In genomic region chr16:8828636-8829563, GRCm38 (mm10) we compare ENCODE assay signal across 8 mouse cellular contexts. TPM values are rescaled to one million over a fixed set of nuclear protein-coding genes. Genes with fewer than 3 reads are reported as not detected.
A peak's percentile ranks its signal among the peaks of the same experiment; 100 is the strongest.
DNase-seq lines count a peak whose midpoint lies in the region; ATAC-seq and TF ChIP-seq lines count a peak whose summit lies in the region.

No protein-coding gene starts in this region.

- peak in 1 of 2 experiments; percentile 40 for DNase-seq in layer of hippocampus, adult 2 months (ENCODE audit: low spot score in 2 of 2)
- no peak for DNase-seq in layer of hippocampus, adult 11-12 months (ENCODE audit: low spot score)
- DNase-seq in adrenal gland, postnatal 25 days: peak; percentile 76
- DNase-seq in hindbrain, postnatal 0 days (ENCODE audit: low spot score): peak; percentile 76
- DNase-seq in lung, adult 2 months: no peak
- DNase-seq in urinary bladder, postnatal 25 days (ENCODE audit: low spot score): no peak

- peaks cover 15% of the 10 kb centered on the region for H3K36me3 ChIP-seq in forebrain, embryonic 13.5 days (ENCODE audit: poor library complexity, severe bottlenecking)
- H3K36me3 ChIP-seq in hindbrain, postnatal 0 days (ENCODE audit: insufficient read depth, low read length): 0 out of 2 replicates have a peak, but pooled peaks cover 3% of the 10 kb centered on the region
- peaks cover 8% of the 10 kb centered on the region; the same call in 1 of the 2 replicates for H3K36me3 ChIP-seq in small intestine, adult 2 months (ENCODE audit: control insufficient read depth, insufficient read depth, low read length)

- peaks cover 25% of the 10 kb centered on the region for H3K4me1 ChIP-seq in forebrain, embryonic 13.5 days
- peaks cover 6% of the 10 kb centered on the region for H3K4me1 ChIP-seq in hindbrain, postnatal 0 days (ENCODE audit: insufficient read depth, low read length)
- H3K4me1 ChIP-seq in lung, adult 2 months (ENCODE audit: control insufficient read depth, insufficient read depth, low read length): peaks cover 7% of the 10 kb centered on the region
- no peaks in the 10 kb centered on the region for H3K4me1 ChIP-seq in small intestine, adult 2 months (ENCODE audit: control insufficient read depth, insufficient read depth, insufficient read length, low read length)

- H3K27ac ChIP-seq in layer of hippocampus, adult 2 months: peak overlapping the region; percentile 99
- peak overlapping the region; percentile 92 for H3K27ac ChIP-seq in forebrain, embryonic 13.5 days
- H3K27ac ChIP-seq in hindbrain, postnatal 0 days: peak overlapping the region; percentile 98
- peak overlapping the region; percentile 94 for H3K27ac ChIP-seq in small intestine, adult 2 months (ENCODE audit: insufficient read depth, low read depth, low read length)

- no peaks in the 10 kb centered on the region for H3K9me3 ChIP-seq in forebrain, embryonic 13.5 days (replicated peaks)
- H3K9me3 ChIP-seq in hindbrain, postnatal 0 days (ENCODE audit: low read length): no peaks in the 10 kb centered on the region

- no peaks in the 10 kb centered on the region for H3K27me3 ChIP-seq in forebrain, embryonic 13.5 days
- no peaks in the 10 kb centered on the region for H3K27me3 ChIP-seq in hindbrain, postnatal 0 days (ENCODE audit: insufficient read depth, low read length)
- no peaks in the 10 kb centered on the region for H3K27me3 ChIP-seq in small intestine, adult 2 months (ENCODE audit: control insufficient read depth, insufficient read depth, low read length)

- peak overlapping the region; percentile 89 for H3K4me2 ChIP-seq in forebrain, embryonic 13.5 days
- H3K4me2 ChIP-seq in hindbrain, postnatal 0 days (ENCODE audit: low read depth, low read length): peak overlapping the region; percentile 92

- ATAC-seq in forebrain, embryonic 13.5 days: peak; percentile 50
- ATAC-seq in hindbrain, postnatal 0 days: peak; percentile 65

- H3K9ac ChIP-seq in forebrain, embryonic 13.5 days: peak overlapping the region; percentile 71
- H3K9ac ChIP-seq in hindbrain, postnatal 0 days (replicated peaks; ENCODE audit: low read length): peak overlapping the region; percentile 57

- peak overlapping the region; percentile 65 for H3K4me3 ChIP-seq in layer of hippocampus, adult 2 months
- peak overlapping the region; percentile 94 for H3K4me3 ChIP-seq in forebrain, embryonic 13.5 days
- H3K4me3 ChIP-seq in hindbrain, postnatal 0 days (ENCODE audit: low read length): peak overlapping the region; percentile 100
- H3K4me3 ChIP-seq in lung, adult 2 months (replicated peaks; ENCODE audit: extremely low read depth, low read depth, low read length): peak overlapping the region; percentile 55
- peak overlapping the region; percentile 60 for H3K4me3 ChIP-seq in small intestine, adult 2 months (ENCODE audit: low read depth, low read length)

- no peak for TF ChIP-seq POLR2A in lung, adult 2 months (IDR thresholded peaks at IDR 0.05; ENCODE audit: borderline replicate concordance, extremely low read depth, low read depth, low read length)
- no peak for TF ChIP-seq POLR2A in small intestine, adult 2 months (IDR thresholded peaks at IDR 0.05; ENCODE audit: low read depth, low read length)

- 11% methylated on average over 33 of the region's 33 CpGs for WGBS in forebrain, embryonic 13.5 days
- 10% methylated on average over 33 of the region's 33 CpGs for WGBS in hindbrain, postnatal 0 days
- WGBS in lung, adult 2 months: 10% methylated on average over 33 of the region's 33 CpGs
- WGBS in small intestine, adult 2 months: 7% methylated on average over 33 of the region's 33 CpGs

- TF ChIP-seq CTCF in layer of hippocampus, adult 2 months (conservative IDR thresholded peaks at IDR 0.05): peak; percentile 76
- peak; percentile 42; the same call in 1 of the 2 replicates for TF ChIP-seq CTCF in hindbrain, postnatal 0 days (IDR thresholded peaks at IDR 0.05; ENCODE audit: low read depth)
- TF ChIP-seq CTCF in lung, adult 2 months (IDR thresholded peaks at IDR 0.05; ENCODE audit: insufficient read depth, low read length): peak; percentile 32
- peak; percentile 56; the same call in 1 of the 2 replicates for TF ChIP-seq CTCF in small intestine, adult 2 months (IDR thresholded peaks at IDR 0.05; ENCODE audit: extremely low read depth, insufficient read length, insufficient replicate concordance, low read depth, low read length)

RNA-seq across cellular contexts. Expression of gene 1810013L24Rik, which starts 1.0 kb away (rescaled TPM):
- 100 to 1,000 TPM; 103 to 107 TPM for total RNA-seq in layer of hippocampus, adult 2 months (2021)
- total RNA-seq in adrenal gland, postnatal 25 days (2021): 79.5 and 93.3 TPM in 2 replicates
- polyA plus RNA-seq in forebrain, embryonic 13.5 days (2015; fragmentation: Nextera tagmentation; extraction: Ambion mirVana): 26.3 and 27.4 TPM in 2 replicates
- 50.3 and 51.8 TPM in 2 replicates for total RNA-seq in hindbrain, postnatal 0 days (2014; rRNA removed)
- 16.8 and 17.1 TPM in 2 replicates for polyA plus RNA-seq in hindbrain, postnatal 0 days (2015; fragmentation: Nextera tagmentation; extraction: Ambion mirVana)
- polyA plus RNA-seq in lung, adult 2 months (2012; rRNA removed): 23.2 and 28.6 TPM in 2 replicates
- 5.7 and 12.7 TPM in 2 replicates for polyA plus RNA-seq in small intestine, adult 2 months (2012; rRNA removed)

RNA-seq across cellular contexts. Expression of gene Usp7, which starts 36.8 kb away (rescaled TPM):
- total RNA-seq in layer of hippocampus, adult 2 months (2021): 100 to 1,000 TPM; 163 to 168 TPM
- 112 and 133 TPM in 2 replicates for total RNA-seq in adrenal gland, postnatal 25 days (2021)
- 29.6 and 42.3 TPM in 2 replicates for polyA plus RNA-seq in forebrain, embryonic 13.5 days (2015; fragmentation: Nextera tagmentation; extraction: Ambion mirVana)
- total RNA-seq in hindbrain, postnatal 0 days (2014; rRNA removed): 69.8 and 83.7 TPM in 2 replicates
- polyA plus RNA-seq in hindbrain, postnatal 0 days (2015; fragmentation: Nextera tagmentation; extraction: Ambion mirVana): 17.5 and 18.9 TPM in 2 replicates
- 18.6 and 29.8 TPM in 2 replicates for polyA plus RNA-seq in lung, adult 2 months (2012; rRNA removed)
- 5.5 and 11.1 TPM in 2 replicates for polyA plus RNA-seq in small intestine, adult 2 months (2012; rRNA removed)

Comparison
In these comparisons a context has a peak if more than half of its experiments do, and no peak if none do; other contexts are left out.
1. DNase-seq: peak in adrenal gland, postnatal 25 days (single experiment) and hindbrain, postnatal 0 days (single experiment); none in layer of hippocampus, adult 11-12 months (single experiment), lung, adult 2 months (single experiment) and urinary bladder, postnatal 25 days (single experiment).
2. Peak in every context shown above with its lines, with median percentiles within 50 percentile points of each other: H3K27ac ChIP-seq, H3K4me3 ChIP-seq and CTCF ChIP-seq.